Mouse (Mus musculus) CH12.LX (cell line): ENCODE data around the gene Col4a2. TPM values are rescaled to one million over a fixed set of nuclear protein-coding genes. Genes with fewer than 3 reads are reported as not detected.

Source experiments
- DNase-seq: peaks from one replicate; pipeline ENCODE4 v3.0.0-alpha.2; 2013; ENCODE audit errors: extremely low read depth
- H3K27ac ChIP-seq: 2 replicates; pipeline ENCODE4 v1.5.1; 2012; ENCODE audit warnings: low read depth, mild to moderate bottlenecking, control low read depth, moderate library complexity; ENCODE audit not compliant: insufficient read depth
- H3K27me3 ChIP-seq: replicated peaks from 2 replicates; pipeline ENCODE3; 2012; ENCODE audit warnings: inconsistent platforms
- H3K36me3 ChIP-seq, 2 experiments: replicated peaks in 1 of 2; 2 replicates each; pipeline versions ENCODE3 to v1.6.1; 2012; ENCODE audit warnings: inconsistent platforms in 1 of 2, low read length in 1 of 2, mild to moderate bottlenecking in 1 of 2, mixed read lengths in 1 of 2, moderate library complexity in 1 of 2; ENCODE audit not compliant: control insufficient read depth in 1 of 2, insufficient read depth in 1 of 2
- H3K4me1 ChIP-seq, 2 experiments: 2 replicates each; pipeline ENCODE4 v1.6.1; 2012; ENCODE audit warnings: inconsistent platforms in 1 of 2, moderate library complexity in 1 of 2; ENCODE audit not compliant: insufficient read depth in 2 of 2, control insufficient read depth in 1 of 2
- H3K4me2 ChIP-seq: 2 replicates; pipeline ENCODE4 v1.6.1; 2012; ENCODE audit warnings: low read depth, mild to moderate bottlenecking, control low read depth; ENCODE audit not compliant: poor library complexity, insufficient read depth, severe bottlenecking
- H3K4me3 ChIP-seq, 3 experiments: fragments of 150-350 bp in 1 of 3; sonication (generic) in 1 of 3; replicated peaks in 1 of 3; 2 replicates each; pipeline versions ENCODE3 to v1.5.1; 2011 to 2012; ENCODE audit warnings: low read depth in 2 of 3, low read length in 2 of 3, mild to moderate bottlenecking in 2 of 3, moderate library complexity in 2 of 3, control low read depth in 1 of 3, improper control_type of control experiment in 1 of 3, inconsistent platforms in 1 of 3, mixed read lengths in 1 of 3; ENCODE audit not compliant: poor library complexity in 1 of 3
- H3K79me2 ChIP-seq: replicated peaks from 2 replicates; pipeline ENCODE4 v1.6.1; 2012; ENCODE audit warnings: mild to moderate bottlenecking, moderate library complexity; ENCODE audit not compliant: control insufficient read depth, poor library complexity, insufficient read depth, severe bottlenecking; ENCODE audit errors: extremely low read depth
- H3K9ac ChIP-seq: 2 replicates; pipeline ENCODE4 v1.6.1; 2012; ENCODE audit warnings: low read depth, mild to moderate bottlenecking, control low read depth, moderate library complexity; ENCODE audit not compliant: insufficient read depth
- H3K9me3 ChIP-seq: replicated peaks from 2 replicates; pipeline ENCODE3; 2012; ENCODE audit warnings: low read length, inconsistent platforms, mixed read lengths
- CHD2 ChIP-seq: IDR thresholded peaks from 2 replicates; pipeline ENCODE4 v1.6.1; 2011; ENCODE audit warnings: low read length, improper control_type of control experiment
- EP300 ChIP-seq: IDR thresholded peaks from 2 replicates; pipeline ENCODE4 v1.6.1; 2011; ENCODE audit warnings: low read length, improper control_type of control experiment
- ETS1 ChIP-seq: conservative IDR thresholded peaks from 2 replicates; pipeline ENCODE4 v1.6.1; 2012; ENCODE audit warnings: low read depth, mild to moderate bottlenecking, inconsistent platforms, low read length, improper control_type of control experiment, moderate library complexity
- HCFC1 ChIP-seq: IDR thresholded peaks from 2 replicates; pipeline ENCODE4 v1.6.1; 2012; ENCODE audit warnings: low read depth, mild to moderate bottlenecking, inconsistent platforms, low read length, improper control_type of control experiment
- IRF4 ChIP-seq: IDR thresholded peaks from 2 replicates; pipeline ENCODE4 v1.6.1; 2014; ENCODE audit warnings: low read depth, mild to moderate bottlenecking, inconsistent platforms, low read length, improper control_type of control experiment
- JUN ChIP-seq: IDR thresholded peaks from 2 replicates; pipeline ENCODE4 v1.6.1; 2011; ENCODE audit warnings: low read depth, mild to moderate bottlenecking, low read length, improper control_type of control experiment, moderate library complexity; ENCODE audit not compliant: insufficient read depth
- MAFK ChIP-seq: IDR thresholded peaks from 2 replicates; pipeline ENCODE4 v1.6.1; 2011; ENCODE audit warnings: low read length, improper control_type of control experiment; ENCODE audit not compliant: insufficient replicate concordance
- MEF2A ChIP-seq: IDR thresholded peaks from 2 replicates; pipeline ENCODE4 v1.6.1; 2014; ENCODE audit warnings: low read depth, mild to moderate bottlenecking, inconsistent platforms, low read length, improper control_type of control experiment, borderline replicate concordance
- MXI1 ChIP-seq: IDR thresholded peaks from 2 replicates; pipeline ENCODE4 v1.6.1; 2011; ENCODE audit warnings: mild to moderate bottlenecking, low read depth, low read length, improper control_type of control experiment
- MYC ChIP-seq: IDR thresholded peaks from 2 replicates; pipeline ENCODE4 v1.6.1; 2011; ENCODE audit warnings: low read depth, mild to moderate bottlenecking, improper control_type of control experiment, low read length
- NELFE ChIP-seq: IDR thresholded peaks from 2 replicates; pipeline ENCODE4 v1.6.1; 2011; ENCODE audit warnings: low read depth, low read length, improper control_type of control experiment
- NRF1 ChIP-seq: IDR thresholded peaks from 2 replicates; pipeline ENCODE4 v1.6.1; 2014; ENCODE audit warnings: low read depth, mild to moderate bottlenecking, inconsistent platforms, low read length, improper control_type of control experiment, moderate library complexity
- POLR2A ChIP-seq: IDR thresholded peaks from 2 replicates; pipeline ENCODE4 v1.6.1; 2011; ENCODE audit warnings: low read depth, mild to moderate bottlenecking, improper control_type of control experiment, low read length
- SMC3 ChIP-seq: IDR thresholded peaks from 2 replicates; pipeline ENCODE4 v1.6.1; 2011; ENCODE audit warnings: low read depth, low read length, improper control_type of control experiment
- TBP ChIP-seq: conservative IDR thresholded peaks from 2 replicates; pipeline ENCODE4 v1.6.1; 2011; ENCODE audit warnings: low read depth, low read length, improper control_type of control experiment
- UBTF ChIP-seq: IDR thresholded peaks from 2 replicates; pipeline ENCODE4 v1.6.1; 2012; ENCODE audit warnings: low read depth, mild to moderate bottlenecking, inconsistent platforms, low read length, improper control_type of control experiment, moderate library complexity
- ZC3H11A ChIP-seq: IDR thresholded peaks from 2 replicates; pipeline ENCODE4 v1.6.1; 2012; ENCODE audit warnings: low read depth, mild to moderate bottlenecking, inconsistent platforms, low read length, improper control_type of control experiment
- ZMIZ1 ChIP-seq: IDR thresholded peaks from 2 replicates; pipeline ENCODE4 v1.6.1; 2012; ENCODE audit warnings: low read depth, mild to moderate bottlenecking, inconsistent platforms, low read length, improper control_type of control experiment
- dilution Hi-C: fragments of 300-500 bp; cut with MboI; formaldehyde crosslinking; loops from 2 replicates; pipeline ENCODE4 v1.14.3; 2020; ENCODE audit warnings: low sequenced_read_pairs; ENCODE audit not compliant: extremely low pct_unique_long_range_greater_than_20kb, extremely low pct_ligation_motif_present
- in situ Hi-C: fragments of 300-500 bp; cut with MboI; formaldehyde crosslinking; loops from 3 replicates; pipeline ENCODE4 v1.14.3; 2019; ENCODE audit warnings: low sequenced_read_pairs, low pct_ligation_motif_present, low pct_unique_long_range_greater_than_20kb, mixed read lengths
- polyA plus RNA-seq: library from polyadenylated mRNA; unstranded; fragments of >175 nt; gene quantifications from 2 replicates; pipeline ENCODE4 v1.2.1, GENCODE M21; 2012; ENCODE audit warnings: low read depth; ENCODE audit not compliant: insufficient read length
- total RNA-seq, 2 experiments: library from RNA; depleted of rRNA; stranded (reverse); fragments of 300-350 nt in 1 of 2; fragments of >200 nt in 1 of 2; gene quantifications; 2 replicates each; pipeline ENCODE4 v1.2.3; 2012 to 2014

The Col4a2 gene
- total and polyA plus RNA-seq, 3 experiments = 0.04 to 0.07 TPM; not detected in 1

DNA sequence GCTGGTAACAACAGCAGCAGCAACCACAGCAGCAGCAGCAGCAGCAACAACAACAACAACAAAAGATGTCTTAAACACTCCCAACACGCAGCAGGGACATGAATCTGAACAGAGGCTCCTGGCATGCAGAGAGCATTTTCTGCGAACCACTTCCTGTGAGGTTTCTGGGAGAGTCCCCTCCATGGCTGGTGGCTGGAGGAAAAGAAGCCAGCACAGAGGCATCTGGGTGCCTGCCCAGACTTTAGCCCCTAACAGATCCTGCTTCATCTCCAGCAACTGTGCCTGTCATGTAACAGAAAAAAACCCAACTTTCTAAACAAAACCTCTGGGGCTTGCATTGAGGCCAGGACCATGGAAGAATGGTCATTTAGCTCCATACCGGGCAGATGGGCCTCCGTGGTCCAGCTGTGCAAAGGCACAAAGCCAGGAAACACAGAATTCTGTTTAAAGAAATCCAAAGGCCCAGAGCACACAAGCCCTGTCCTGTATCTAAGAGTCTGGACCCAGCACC, 34.4 kb upstream of the Col4a2 start:
- dilution Hi-C loops = no loop called here
- DNase-seq = peak; percentile 9
- in situ Hi-C loops = no loop called here
- Histone ChIP-seq H3K36me3 (no peaks in the 10 kb centered on the region), H3K4me1 (peaks cover 2 to 25% of the 10 kb centered on the region in 2 experiments; a peak in 2 of 4 replicates), H3K27ac (no peak overlapping the region), H3K79me2 (no peaks in the 10 kb centered on the region), H3K4me3 (no peak overlapping the region), H3K9ac (no peak overlapping the region), H3K27me3 (peaks cover 86% of the 10 kb centered on the region), H3K4me2 (no peak overlapping the region), H3K9me3 (peaks cover 14% of the 10 kb centered on the region)
- TF ChIP-seq JUN (no peak), EP300 (no peak), SMC3 (no peak), MAFK (no peak), UBTF (no peak), CHD2 (no peak), MXI1 (no peak), HCFC1 (no peak), MEF2A (no peak), NRF1 (no peak), TBP (no peak), ZC3H11A (no peak)

DNA sequence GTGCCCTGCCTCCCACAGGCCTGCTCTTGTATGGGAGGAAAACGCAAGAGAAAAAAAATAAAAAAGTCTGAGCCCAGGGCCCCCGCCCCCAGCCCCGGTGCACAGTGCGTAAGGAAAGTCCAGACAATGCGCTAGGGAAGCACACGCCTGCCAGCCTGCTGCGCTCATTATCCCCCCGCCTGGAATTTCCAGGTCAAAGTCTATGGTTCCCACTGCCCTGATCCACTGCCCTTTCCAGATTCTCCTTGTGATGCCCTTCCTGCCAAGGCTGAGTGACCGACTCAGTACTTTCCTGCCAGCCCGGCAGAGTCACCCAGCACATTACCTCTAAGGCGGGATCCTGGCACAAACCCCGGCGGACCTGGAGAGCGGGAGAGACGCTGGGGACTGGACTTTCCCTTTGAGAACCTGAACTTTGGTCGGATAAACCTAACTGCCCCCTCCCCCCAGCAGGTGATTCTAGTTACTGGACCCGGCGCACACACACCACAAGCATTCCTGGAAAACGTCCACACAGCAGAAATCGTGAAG, 33.2 kb upstream of the Col4a2 start:
- no peak overlapping the region for H3K27ac ChIP-seq
- no peaks in the 10 kb centered on the region for H3K36me3 ChIP-seq
- H3K79me2 ChIP-seq = no peaks in the 10 kb centered on the region
- H3K4me1 ChIP-seq = peaks cover 2 to 25% of the 10 kb centered on the region in 2 experiments; a peak in 2 of 4 replicates
- H3K9me3 ChIP-seq = peaks cover 10% of the 10 kb centered on the region
- no peak overlapping the region for H3K4me3 ChIP-seq
- dilution Hi-C loops = no loop called here
- H3K27me3 ChIP-seq = peaks cover 86% of the 10 kb centered on the region
- no peak overlapping the region for H3K4me2 ChIP-seq
- no peak overlapping the region for H3K9ac ChIP-seq
- in situ Hi-C loops = no loop called here
- DNase-seq = no peak
- no peak for TF ChIP-seq NELFE
- TF ChIP-seq POLR2A = no peak
- TF ChIP-seq IRF4 = no peak
- no peak for TF ChIP-seq MAFK
- TF ChIP-seq ETS1 = no peak
- no peak for TF ChIP-seq MYC
- no peak for TF ChIP-seq HCFC1
- no peak for TF ChIP-seq CHD2
- TF ChIP-seq ZMIZ1 = no peak
- TF ChIP-seq, all 38 proteins: peak for 0
